Mouse (Mus musculus) gastrocnemius, adult 2 months (tissue): ENCODE measurements around the gene Synm. TPM values are rescaled to one million over a fixed set of nuclear protein-coding genes. Genes with fewer than 3 reads are reported as not detected.

Source experiments
- DNase-seq: peaks from one replicate; pipeline ENCODE4 v3.0.0; 2022
- H3K27ac ChIP-seq: fragments of 200-600 bp; 2 replicates; pipeline ENCODE4 v1.8.1; 2022; ENCODE audit warnings: mild to moderate bottlenecking
- H3K4me3 ChIP-seq: fragments of 200-600 bp; 2 replicates; pipeline ENCODE4 v1.8.1; 2022; ENCODE audit warnings: mild to moderate bottlenecking, moderate library complexity
- CTCF ChIP-seq: fragments of 200-600 bp; IDR thresholded peaks from 2 replicates; pipeline ENCODE4 v1.8.1; 2022; ENCODE audit warnings: antibody characterized with exemption, mild to moderate bottlenecking, moderate library complexity
- intact Hi-C: fragments of 180-260 bp; cut with DNase I; formaldehyde crosslinking; loops from one replicate; pipeline ENCODE4 v1.15.1; 2025
- long read RNA-seq, 2 experiments: library from polyadenylated mRNA; stranded (forward); transcript quantifications; one replicate each; pipeline ENCODE4 v2.0.0; 2021
- total RNA-seq, 2 experiments: library from RNA; stranded (reverse); gene quantifications; 2 replicates each; pipeline ENCODE4 v1.2.3; 2021

Synm gene
- 100 to 1,000 TPM; 235 to 336 TPM for total RNA-seq
- long read RNA-seq, experiment 1, full-length matches to known transcripts, result 18 of 38 reads
- long read RNA-seq, experiment 1, partial matches to known transcripts, result 6 of 38 reads
- long read RNA-seq, experiment 1, other reads (novel, unspliced or antisense), result 14 of 38 reads
- long read RNA-seq, experiment 2, full-length matches to known transcripts, result 28 of 56 reads
- long read RNA-seq, experiment 2, partial matches to known transcripts, result 8 of 56 reads
- long read RNA-seq, experiment 2, other reads (novel, unspliced or antisense), result 20 of 56 reads

GRCm38 (mm10) chr7:67759629-67759995 lies at the start of gene Synm:
TSS of gene Synm (minus strand) at chr7:67759742.
- DNase-seq, result peak; percentile 98
- Histone ChIP-seq H3K4me3 (peak within 1 kb of the TSS; percentile 88), H3K27ac (peak within 1 kb of the TSS; percentile 96)
- TF ChIP-seq CTCF, result no peak; the same call in 1 of the 2 replicates
- intact Hi-C loops, result loop anchor here (1.0 to 10.0 kb wide), 3 partner anchors 57 to 535 kb away; partner anchors contain the start of gene Lysmd4

- intact Hi-C loops, result loop anchor here (2.0 to 5.0 kb wide), 4 partner anchors 159 to 553 kb away; no protein-coding TSS in a partner anchor
- TF ChIP-seq CTCF, result no peak
- DNase-seq, result no peak
- peak overlapping the region; percentile 69 for H3K27ac ChIP-seq
- H3K4me3 ChIP-seq, result peak overlapping the region; percentile 67
These were observed 44.3 kb upstream of the Synm start for GRCm38 (mm10) chr7:67803857-67804215.

- no peak; the same call in 1 of the 2 replicates for TF ChIP-seq CTCF
- intact Hi-C loops, result loop anchor here (2.0 to 5.0 kb wide), 3 partner anchors 160 to 554 kb away; no protein-coding TSS in a partner anchor
- peak; percentile 89 for DNase-seq
- H3K4me3 ChIP-seq, result peak overlapping the region; percentile 67
- H3K27ac ChIP-seq, result peak overlapping the region; percentile 69
These were observed 43.7 kb upstream of the Synm start for GRCm38 (mm10) chr7:67803015-67803856.

- Histone ChIP-seq H3K27ac (no peak overlapping the region), H3K4me3 (no peak overlapping the region)
- no peak for DNase-seq
- TF ChIP-seq CTCF, result no peak
- intact Hi-C loops, result loop anchor here (5.0 kb wide), 2 partner anchors 501 to 556 kb away; no protein-coding TSS in a partner anchor
These were observed 41.5 kb upstream of the Synm start for GRCm38 (mm10) chr7:67801022-67801421.

- Histone ChIP-seq H3K4me3 (no peak overlapping the region), H3K27ac (no peak overlapping the region)
- TF ChIP-seq CTCF, result no peak
- no peak for DNase-seq
- intact Hi-C loops, result loop anchor here (5.0 kb wide), 2 partner anchors 502 to 557 kb away; no protein-coding TSS in a partner anchor
These were observed 41.0 kb upstream of the Synm start for GRCm38 (mm10) chr7:67800547-67800946.

GRCm38 (mm10) chr7:67798476-67798875 lies 38.9 kb upstream of the Synm start:
- intact Hi-C loops, result no loop called here
- H3K27ac ChIP-seq, result no peak overlapping the region
- TF ChIP-seq CTCF, result no peak
- no peak overlapping the region for H3K4me3 ChIP-seq
- no peak for DNase-seq

GRCm38 (mm10) chr7:67797065-67797464 lies 37.5 kb upstream of the Synm start:
- intact Hi-C loops, result no loop called here
- H3K27ac ChIP-seq, result no peak overlapping the region
- no peak for DNase-seq
- no peak for TF ChIP-seq CTCF
- H3K4me3 ChIP-seq, result no peak overlapping the region

- Histone ChIP-seq H3K4me3 (no peak overlapping the region), H3K27ac (no peak overlapping the region)
- TF ChIP-seq CTCF, result no peak
- no peak for DNase-seq
- intact Hi-C loops, result no loop called here
These were observed 33.9 kb upstream of the Synm start for GRCm38 (mm10) chr7:67793449-67793848.

GRCm38 (mm10) chr7:67791256-67791655 lies 31.7 kb upstream of the Synm start:
- no peak overlapping the region for H3K27ac ChIP-seq
- intact Hi-C loops, result no loop called here
- no peak overlapping the region for H3K4me3 ChIP-seq
- DNase-seq, result peak; percentile 1
- no peak for TF ChIP-seq CTCF

GRCm38 (mm10) chr7:67788713-67789112 lies 29.2 kb upstream of the Synm start:
- peak overlapping the region; percentile 35 for H3K4me3 ChIP-seq
- H3K27ac ChIP-seq, result no peak overlapping the region
- intact Hi-C loops, result loop anchor here (1.0 to 5.0 kb wide), 4 partner anchors 163 to 569 kb away; no protein-coding TSS in a partner anchor
- peak; percentile 53 for DNase-seq
- TF ChIP-seq CTCF, result peak; percentile 94

GRCm38 (mm10) chr7:67787861-67788260 lies 28.3 kb upstream of the Synm start:
- Histone ChIP-seq H3K4me3 (no peak overlapping the region), H3K27ac (no peak overlapping the region)
- intact Hi-C loops, result loop anchor here (1.0 to 5.0 kb wide), 4 partner anchors 163 to 569 kb away; no protein-coding TSS in a partner anchor
- peak; percentile 8 for DNase-seq
- TF ChIP-seq CTCF, result no peak

- H3K27ac ChIP-seq, result no peak overlapping the region
- no peak for TF ChIP-seq CTCF
- peak overlapping the region; percentile 51 for H3K4me3 ChIP-seq
- intact Hi-C loops, result no loop called here
- peak; percentile 32 for DNase-seq
These were observed 17.2 kb upstream of the Synm start for GRCm38 (mm10) chr7:67776636-67777305.
